Mouse (Mus musculus) forebrain, postnatal 0 days (tissue): ENCODE measurements at regions not wholly inside any gene's neighbourhood (a gene's known extent, or its start where the extent isn't known, plus 50 kb on each side); places are given as distances from the start of the nearest gene placed in this dataset.

ENCODE experiments used
- ATAC-seq: fragments of 200-750 bp; cut with Nextera tagmentation; 2 replicates; pipeline ENCODE4 v1.8.0; 2017; ENCODE audit warnings: mild to moderate bottlenecking, moderate library complexity
- DNase-seq: peaks from one replicate; pipeline ENCODE4 v3.0.0-alpha.2; 2015
- H3K27ac ChIP-seq: fragments of 300-500 bp; sonication (generic); 2 replicates; pipeline ENCODE4 v1.5.1; 2014; ENCODE audit warnings: low read depth, mild to moderate bottlenecking, antibody characterized with exemption, low read length, moderate library complexity, mixed read lengths
- H3K27me3 ChIP-seq: fragments of 300-500 bp; sonication (generic); 2 replicates; pipeline ENCODE4 v1.6.1; 2014; ENCODE audit warnings: mild to moderate bottlenecking, low read length, mixed read lengths; ENCODE audit not compliant: insufficient read depth
- H3K36me3 ChIP-seq: fragments of 300-500 bp; sonication (generic); 2 replicates; pipeline ENCODE4 v1.6.1; 2014; ENCODE audit warnings: mild to moderate bottlenecking, moderate library complexity; ENCODE audit not compliant: insufficient read depth
- H3K4me1 ChIP-seq: fragments of 300-500 bp; sonication (generic); 2 replicates; pipeline ENCODE4 v1.6.1; 2014; ENCODE audit warnings: antibody characterized with exemption; ENCODE audit not compliant: insufficient read depth
- H3K4me2 ChIP-seq: fragments of 300-500 bp; sonication (generic); 2 replicates; pipeline ENCODE4 v1.6.1; 2014; ENCODE audit warnings: low read depth, mild to moderate bottlenecking, moderate library complexity
- H3K4me3 ChIP-seq: fragments of 300-500 bp; sonication (generic); 2 replicates; pipeline ENCODE4 v1.5.1; 2014; ENCODE audit warnings: low read depth, low read length, mixed read lengths
- H3K9ac ChIP-seq: fragments of 300-500 bp; sonication (generic); 2 replicates; pipeline ENCODE4 v1.6.1; 2014; ENCODE audit warnings: mild to moderate bottlenecking
- H3K9me3 ChIP-seq: fragments of 300-500 bp; sonication (generic); 2 replicates; pipeline ENCODE4 v1.6.1; 2016; ENCODE audit warnings: low read length
- CTCF ChIP-seq: sonication (generic); IDR thresholded peaks from 2 replicates; pipeline ENCODE4 v1.5.1; 2016; ENCODE audit warnings: antibody characterized with exemption, control low read depth, low read depth
- WGBS: fragments of 180-500 bp; shearing (Covaris S2); extraction: QIAGEN DNeasy Blood & Tissue Kit; methylation state at CpG from one replicate; pipeline ENCODE4 v1.1.7; 2014; 5-methylcytosine and 5-hydroxymethylcytosine counted together

- Histone ChIP-seq H3K4me2 (no peak overlapping the region), H3K4me3 (no peak overlapping the region), H3K27me3 (no peaks in the 10 kb centered on the region), H3K9me3 (no peaks in the 10 kb centered on the region), H3K36me3 (no peaks in the 10 kb centered on the region), H3K4me1 (no peaks in the 10 kb centered on the region), H3K9ac (no peak overlapping the region), H3K27ac (no peak overlapping the region)
- DNase-seq (no peak), ATAC-seq (no peak)
- WGBS = 77% methylated on average over 10 of the region's 10 CpGs
- TF ChIP-seq CTCF = no peak
Measured at GRCm38 (mm10) chr13:43724161-43724560, 60.4 kb upstream of the Cd83 start.

DNA sequence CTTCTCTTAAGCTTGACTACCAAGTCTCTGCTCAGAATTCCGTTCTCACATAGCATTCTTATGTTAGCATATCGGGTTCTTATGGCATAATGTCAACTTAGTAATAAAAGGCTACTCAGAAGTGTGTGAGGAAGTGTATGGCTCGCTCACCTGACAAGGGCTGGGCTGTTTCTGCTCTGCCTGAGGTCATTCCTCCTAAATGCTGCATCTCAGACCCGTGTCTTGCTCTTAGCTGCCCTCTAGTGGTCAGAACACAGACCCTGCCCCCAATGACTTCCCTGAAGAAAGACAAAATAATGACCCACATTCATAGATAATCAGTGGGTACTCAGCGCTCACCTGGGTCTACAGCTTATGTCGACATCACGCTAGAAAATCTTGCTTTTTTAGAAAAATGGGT, 58.9 kb upstream of the Cd83 start:
- no peak overlapping the region for H3K4me3 ChIP-seq
- no peaks in the 10 kb centered on the region for H3K27me3 ChIP-seq
- H3K9me3 ChIP-seq = no peaks in the 10 kb centered on the region
- H3K9ac ChIP-seq = no peak overlapping the region
- H3K27ac ChIP-seq = no peak overlapping the region
- no peaks in the 10 kb centered on the region for H3K4me1 ChIP-seq
- H3K4me2 ChIP-seq = no peak overlapping the region
- DNase-seq = peak; percentile 76
- H3K36me3 ChIP-seq = no peaks in the 10 kb centered on the region
- ATAC-seq = no peak
- peak; percentile 86 for TF ChIP-seq CTCF
- WGBS = 31% methylated on average over 7 of the region's 7 CpGs

DNA sequence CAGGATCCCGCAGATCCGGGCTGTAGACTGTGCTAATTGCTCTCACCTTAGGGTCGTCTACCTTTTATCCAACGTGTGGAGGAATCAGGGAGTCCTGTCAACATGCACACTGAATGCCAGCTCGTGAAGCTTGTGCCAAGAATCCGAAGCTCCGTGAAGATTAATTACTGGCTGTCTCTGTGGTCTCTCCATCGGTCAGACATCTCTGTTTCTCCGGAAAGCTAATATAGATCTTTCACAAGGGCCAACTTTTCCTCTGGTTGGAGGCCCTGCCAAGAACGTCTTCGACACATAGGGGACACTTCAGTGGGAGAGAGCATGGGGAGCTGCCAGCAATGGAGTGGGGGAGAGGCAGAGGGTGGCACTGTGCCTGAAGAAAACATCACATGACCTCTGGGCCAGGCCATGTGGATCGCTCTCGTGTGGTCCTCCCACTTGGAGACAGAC, 57.7 kb upstream of the Cd83 start:
- H3K4me2 ChIP-seq = no peak overlapping the region
- H3K9me3 ChIP-seq = no peaks in the 10 kb centered on the region
- no peak for ATAC-seq
- TF ChIP-seq CTCF = no peak
- no peak overlapping the region for H3K27ac ChIP-seq
- no peaks in the 10 kb centered on the region for H3K4me1 ChIP-seq
- H3K4me3 ChIP-seq = no peak overlapping the region
- no peaks in the 10 kb centered on the region for H3K36me3 ChIP-seq
- no peaks in the 10 kb centered on the region for H3K27me3 ChIP-seq
- no peak for DNase-seq
- 38% methylated on average over 13 of the region's 13 CpGs for WGBS
- H3K9ac ChIP-seq = no peak overlapping the region

- 69% methylated on average over 11 of the region's 11 CpGs for WGBS
- Histone ChIP-seq H3K4me3 (no peak overlapping the region), H3K36me3 (no peaks in the 10 kb centered on the region), H3K27ac (no peak overlapping the region), H3K4me2 (no peak overlapping the region), H3K9ac (no peak overlapping the region), H3K4me1 (no peaks in the 10 kb centered on the region), H3K9me3 (no peaks in the 10 kb centered on the region), H3K27me3 (no peaks in the 10 kb centered on the region)
- no peak for ATAC-seq
- DNase-seq = no peak
- no peak for TF ChIP-seq CTCF
Measured at GRCm38 (mm10) chr13:43729617-43730016, 55.0 kb upstream of the Cd83 start.

DNA sequence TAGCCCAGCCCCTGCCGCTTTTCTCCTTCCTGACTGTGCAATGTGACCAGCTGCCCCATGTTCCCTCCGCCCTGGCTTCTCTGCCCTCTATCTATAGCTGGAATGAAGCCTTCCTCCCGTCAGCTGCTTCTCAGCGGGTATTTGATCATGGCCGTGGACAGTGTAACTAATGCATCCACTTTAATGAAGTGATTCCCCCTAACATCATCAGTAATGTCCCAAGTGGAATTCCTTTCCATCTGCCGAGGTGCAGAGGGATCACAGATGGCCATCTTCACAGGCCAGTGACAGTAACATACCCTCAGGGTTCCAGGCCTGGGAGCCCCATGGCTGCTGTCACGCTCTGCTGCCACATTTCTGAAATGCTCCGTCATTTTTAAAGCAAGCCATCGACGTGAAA, 51.5 kb upstream of the Cd83 start:
- no peak for TF ChIP-seq CTCF
- H3K9me3 ChIP-seq = no peaks in the 10 kb centered on the region
- H3K27me3 ChIP-seq = no peaks in the 10 kb centered on the region
- H3K4me3 ChIP-seq = no peak overlapping the region
- H3K9ac ChIP-seq = no peak overlapping the region
- WGBS = 76% methylated on average over 10 of the region's 10 CpGs
- no peaks in the 10 kb centered on the region for H3K36me3 ChIP-seq
- no peaks in the 10 kb centered on the region for H3K4me1 ChIP-seq
- no peak overlapping the region for H3K4me2 ChIP-seq
- DNase-seq (no peak), ATAC-seq (no peak)
- no peak overlapping the region for H3K27ac ChIP-seq

- WGBS = 45% methylated on average over 14 of the region's 14 CpGs
- 0 out of 2 replicates have a peak overlapping the region, but pooled peaks have one; percentile 21 for H3K4me2 ChIP-seq
- DNase-seq (peak; percentile 55), ATAC-seq (no peak)
- H3K4me3 ChIP-seq = no peak overlapping the region
- H3K9me3 ChIP-seq = no peaks in the 10 kb centered on the region
- no peaks in the 10 kb centered on the region for H3K27me3 ChIP-seq
- no peaks in the 10 kb centered on the region for H3K36me3 ChIP-seq
- H3K27ac ChIP-seq = no peak overlapping the region
- no peaks in the 10 kb centered on the region for H3K4me1 ChIP-seq
- no peak for TF ChIP-seq CTCF
- no peak overlapping the region for H3K9ac ChIP-seq
Measured at GRCm38 (mm10) chr13:43734641-43735040, 49.9 kb upstream of the Cd83 start.
